Mouse (Mus musculus) layer of hippocampus, adult 18-20 months (tissue): ENCODE results near the gene Ulk4. TPM values are rescaled to one million over a fixed set of nuclear protein-coding genes. Genes with fewer than 3 reads are reported as not detected.

Experiments
- DNase-seq, 2 experiments: peaks; one replicate each; pipeline ENCODE4 v3.0.0; 2022; ENCODE audit warnings: low spot score in 2 of 2
- total RNA-seq, 2 experiments: library from RNA; stranded (reverse); gene quantifications; 2 replicates each; pipeline ENCODE4 v1.2.3; 2021

Ulk4 gene
- total RNA-seq, 2 experiments from 2014 or later, result 7.7 to 8.3 TPM

DNA sequence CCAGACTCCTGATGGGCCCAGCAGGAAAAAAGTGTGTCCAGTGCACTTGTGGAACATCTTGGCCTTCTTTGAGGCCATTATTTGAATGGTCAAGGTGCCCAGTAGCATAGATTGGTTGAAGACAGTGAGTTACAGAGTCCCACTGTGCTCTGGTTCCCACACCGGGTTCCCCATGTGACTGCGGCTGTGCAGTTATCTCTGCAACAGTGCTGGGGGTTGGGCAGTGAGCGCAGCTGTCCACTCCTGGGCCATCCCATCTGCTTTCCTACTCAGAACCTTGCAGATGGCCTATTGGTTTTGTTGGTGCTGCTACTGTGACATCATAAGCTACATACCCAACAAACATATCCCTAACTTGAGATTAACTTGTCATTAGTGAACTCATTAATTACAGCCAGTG is 290.7 kb downstream of the Ulk4 start:
- DNase-seq, result no peak

DNA sequence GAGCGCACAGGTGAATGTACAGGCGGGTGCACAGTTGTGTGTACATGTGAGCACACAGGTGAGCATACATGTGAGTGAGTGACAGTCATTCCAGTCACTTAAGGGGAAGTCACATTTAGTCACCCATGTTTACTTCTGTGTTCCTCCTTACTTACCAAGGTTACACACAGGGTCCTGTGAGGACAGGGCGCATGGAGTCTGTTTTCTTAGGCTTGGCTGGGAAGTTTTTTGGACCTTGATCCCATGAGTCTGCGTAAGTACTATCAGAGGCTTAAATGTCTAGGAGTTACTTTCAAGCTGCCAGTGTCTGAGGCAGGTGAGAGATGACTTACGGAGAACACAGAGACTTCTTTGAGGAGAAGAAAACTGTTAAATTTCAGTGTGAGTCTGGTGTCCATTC is 291.5 kb downstream of the Ulk4 start:
- DNase-seq, result no peak

GRCm38 (mm10) chr9:120985009-120985408 is 292.0 kb downstream of the Ulk4 start:
- DNase-seq, result no peak

DNA sequence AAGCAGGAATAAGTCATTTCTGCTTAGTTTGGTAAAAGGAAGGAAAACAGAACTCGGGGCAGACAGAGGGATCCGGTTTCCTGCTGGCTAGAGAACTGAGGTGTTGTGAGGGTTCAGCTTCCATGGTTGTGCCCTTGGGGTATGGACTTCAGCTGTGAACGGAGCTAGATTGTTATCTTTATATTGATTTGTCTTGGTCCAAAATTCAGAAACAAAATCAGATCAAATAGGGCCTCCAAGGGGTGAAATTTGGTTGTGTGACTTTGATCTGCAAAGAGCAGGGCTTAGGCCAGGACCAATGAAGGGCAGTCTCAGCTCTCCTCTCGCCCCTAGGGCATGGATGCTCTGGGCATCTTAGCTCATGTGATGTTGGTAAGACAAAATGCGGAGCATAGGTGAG is 292.5 kb downstream of the Ulk4 start:
- no peak for DNase-seq

GRCm38 (mm10) chr9:120983849-120984248 is 293.1 kb downstream of the Ulk4 start:
- DNase-seq, result no peak

DNA sequence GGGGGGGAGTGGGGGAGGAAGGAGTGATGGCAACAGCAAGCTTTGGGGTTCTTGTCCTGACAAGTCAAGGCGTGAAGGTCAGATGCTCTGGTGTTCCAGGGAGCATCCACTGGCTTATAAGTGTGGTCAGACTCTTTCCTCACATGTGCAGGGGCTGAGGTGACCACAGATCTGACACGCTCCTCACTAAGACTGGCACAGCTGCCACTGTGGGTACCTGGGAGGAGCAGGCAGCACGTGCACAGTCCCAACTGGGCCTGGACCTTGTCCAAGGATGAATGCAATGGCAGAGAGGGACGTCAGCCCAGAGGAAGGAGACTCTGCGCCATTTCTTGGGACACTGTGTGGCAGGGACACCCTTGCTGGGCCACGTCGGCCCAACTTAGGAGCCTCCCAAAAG is 295.2 kb downstream of the Ulk4 start:
- no peak for DNase-seq

DNA sequence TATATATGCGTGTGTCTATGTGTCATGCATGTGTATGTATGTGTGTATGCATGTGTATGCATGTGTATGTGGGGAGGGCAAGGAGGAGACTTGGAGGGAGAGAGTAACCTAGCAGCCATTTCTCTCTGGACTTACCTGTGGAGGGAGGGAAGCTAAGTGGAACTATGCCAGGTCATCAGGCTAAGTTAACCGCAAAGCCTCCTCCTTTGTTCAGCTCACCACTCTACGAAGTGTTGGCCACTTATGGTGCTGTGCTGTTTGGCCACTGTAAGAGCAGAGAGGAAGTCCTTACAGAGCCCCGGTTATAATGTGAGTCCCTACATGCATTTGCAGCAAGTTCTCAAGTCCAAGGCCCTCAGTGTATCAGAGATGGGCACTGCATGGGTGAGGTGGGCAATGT is 300.1 kb downstream of the Ulk4 start:
- no peak for DNase-seq

GRCm38 (mm10) chr9:120976158-120976557 is 300.8 kb downstream of the Ulk4 start:
- no peak for DNase-seq

DNA sequence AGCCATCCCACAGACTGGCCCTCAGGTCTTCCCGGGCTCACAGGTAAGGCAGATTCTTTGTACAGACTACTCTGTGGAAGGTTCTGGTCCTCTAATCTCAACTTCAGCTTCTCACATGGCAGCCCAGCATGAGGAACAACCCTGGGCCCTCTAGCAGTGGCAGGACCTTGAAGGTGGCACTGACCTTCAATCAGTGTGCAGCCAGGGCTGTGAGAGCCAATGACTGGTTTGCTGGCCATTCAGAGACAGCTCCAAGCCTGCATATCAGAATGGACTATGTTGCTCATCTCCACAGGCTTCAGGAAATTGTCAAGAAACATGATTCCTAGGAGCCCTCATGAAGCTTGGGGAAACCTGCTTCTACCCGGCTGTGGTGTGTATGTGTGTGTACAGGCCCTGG is 302.8 kb downstream of the Ulk4 start:
- no peak for DNase-seq

GRCm38 (mm10) chr9:120973026-120973515 is 303.9 kb downstream of the Ulk4 start:
- DNase-seq, result no peak

DNA sequence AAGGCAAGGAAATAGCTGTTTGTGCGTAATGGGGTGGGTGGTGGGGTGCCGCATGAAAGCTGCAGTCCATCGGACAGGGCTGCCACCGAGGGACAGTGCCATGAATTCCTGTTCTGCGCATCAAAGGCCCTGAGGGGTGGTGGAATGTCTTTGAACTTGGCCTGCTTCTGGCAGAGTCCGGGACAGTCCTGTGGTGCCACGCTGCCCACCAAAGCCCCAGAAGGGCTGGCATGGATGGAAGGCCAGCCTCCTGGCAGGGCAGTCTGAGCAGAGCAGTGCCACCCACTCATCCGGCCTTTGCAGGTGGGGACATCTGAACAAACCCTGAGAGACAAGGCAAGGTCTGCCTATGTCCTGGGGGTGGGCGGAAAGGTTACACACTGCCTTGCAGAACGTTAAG is 312.0 kb downstream of the Ulk4 start:
- no peak for DNase-seq

DNA sequence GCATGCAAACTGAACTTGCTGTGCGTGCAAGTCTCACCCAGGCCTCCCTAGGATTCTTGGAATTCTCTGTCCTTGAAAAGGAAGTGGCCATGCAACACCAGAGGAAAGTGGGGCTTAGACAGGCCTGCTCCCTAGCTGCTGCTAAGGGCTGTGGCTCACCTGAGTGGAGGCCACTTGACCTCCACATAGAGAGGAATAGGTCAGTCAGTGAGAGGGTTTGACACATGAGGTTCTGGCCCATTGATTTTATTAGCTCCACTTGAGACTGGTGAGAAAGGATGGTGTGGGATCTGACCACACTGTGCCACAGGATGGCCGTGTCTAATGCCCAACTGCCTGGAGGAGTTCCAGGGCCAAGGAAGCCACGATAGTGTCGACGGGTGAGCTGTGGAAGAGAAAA is 312.8 kb downstream of the Ulk4 start:
- no peak for DNase-seq

- no peak for DNase-seq
These were observed 313.3 kb downstream of the Ulk4 start for GRCm38 (mm10) chr9:120963720-120964119.

DNA sequence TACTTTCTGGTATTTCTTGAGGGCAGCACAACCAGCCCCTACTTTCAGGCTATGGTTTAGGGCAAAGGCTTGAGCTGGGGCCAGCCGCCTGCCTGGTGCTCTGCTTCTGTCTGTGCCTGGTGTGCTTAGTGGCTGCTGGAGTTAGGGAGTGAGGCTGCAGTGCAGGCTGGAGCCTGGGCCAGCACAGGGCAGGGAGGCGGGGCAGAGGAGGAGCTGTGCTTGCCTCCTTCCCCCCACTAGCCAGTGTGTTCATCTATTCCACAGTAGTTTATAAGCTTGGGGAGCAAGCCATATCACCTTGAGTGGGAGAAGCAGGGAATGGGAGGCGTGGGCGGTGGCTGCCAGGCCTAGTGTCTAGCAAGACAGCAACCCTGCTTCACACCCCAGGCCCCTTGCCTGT is 313.9 kb downstream of the Ulk4 start:
- DNase-seq, result no peak

- DNase-seq, result no peak
These were observed 314.9 kb downstream of the Ulk4 start for GRCm38 (mm10) chr9:120961969-120962700.

- DNase-seq, result no peak
These were observed 315.5 kb downstream of the Ulk4 start for GRCm38 (mm10) chr9:120961466-120961865.

GRCm38 (mm10) chr9:120960611-120961010 is 316.4 kb downstream of the Ulk4 start:
- DNase-seq, result no peak

GRCm38 (mm10) chr9:120959225-120959624 is 317.8 kb downstream of the Ulk4 start:
- DNase-seq, result no peak

DNA sequence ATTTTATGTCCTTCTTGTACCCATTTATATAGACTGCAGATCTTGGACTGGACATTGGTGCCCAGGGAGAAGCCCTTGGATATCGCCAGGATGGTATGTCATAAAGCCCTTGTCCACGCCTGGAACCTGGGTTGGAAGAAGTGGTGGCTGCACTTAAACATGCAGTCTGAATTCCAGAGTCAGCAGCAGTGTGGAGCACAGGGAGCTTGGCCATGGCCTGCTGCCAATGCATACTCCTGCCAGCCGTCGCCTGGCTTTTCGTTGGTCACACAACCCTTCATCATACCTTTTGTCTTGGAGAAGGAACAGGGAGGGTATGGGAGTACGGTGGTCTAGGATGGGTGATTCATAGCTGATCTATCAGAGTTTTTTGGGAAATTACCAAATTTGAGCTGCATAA is 318.4 kb downstream of the Ulk4 start:
- DNase-seq, result no peak

DNA sequence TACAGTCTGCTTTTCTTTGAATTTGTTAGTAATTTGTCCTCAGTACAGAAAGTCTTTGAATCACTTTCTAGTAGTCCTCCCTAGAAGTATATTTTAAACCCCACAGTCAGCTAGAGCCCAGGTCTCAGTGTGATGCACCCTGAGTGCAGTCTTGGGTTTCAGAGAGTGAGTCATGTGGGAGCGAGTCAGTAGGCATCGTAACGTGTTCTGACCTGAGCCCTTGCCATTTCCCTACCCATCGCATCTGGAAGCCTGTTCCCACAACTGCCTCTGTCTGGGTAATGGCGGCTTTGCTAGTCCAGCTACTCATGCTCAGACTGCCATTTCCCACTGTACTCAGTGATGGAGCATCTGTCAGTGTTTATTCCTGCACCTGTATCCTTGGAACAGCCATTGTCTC is 318.9 kb downstream of the Ulk4 start:
- no peak for DNase-seq

- no peak for DNase-seq
These were observed 325.1 kb downstream of the Ulk4 start for GRCm38 (mm10) chr9:120951947-120952346.

GRCm38 (mm10) chr9:120950761-120951160 is 326.2 kb downstream of the Ulk4 start:
- DNase-seq, result no peak

- no peak for DNase-seq
These were observed 328.2 kb downstream of the Ulk4 start for GRCm38 (mm10) chr9:120948832-120949231.
